Mouse (Mus musculus): ENCODE results near the gene Tbc1d17.

Tbc1d17 gene

GRCm38 (mm10) chr7:44853065-44853464 is 4.2 kb upstream of the Tbc1d17 start:
- DNase-seq (ENCODE audit: low spot score): no peak

GRCm38 (mm10) chr7:44852259-44853027 is 3.6 kb upstream of the Tbc1d17 start:
- no peak for DNase-seq (ENCODE audit: low spot score)

DNA sequence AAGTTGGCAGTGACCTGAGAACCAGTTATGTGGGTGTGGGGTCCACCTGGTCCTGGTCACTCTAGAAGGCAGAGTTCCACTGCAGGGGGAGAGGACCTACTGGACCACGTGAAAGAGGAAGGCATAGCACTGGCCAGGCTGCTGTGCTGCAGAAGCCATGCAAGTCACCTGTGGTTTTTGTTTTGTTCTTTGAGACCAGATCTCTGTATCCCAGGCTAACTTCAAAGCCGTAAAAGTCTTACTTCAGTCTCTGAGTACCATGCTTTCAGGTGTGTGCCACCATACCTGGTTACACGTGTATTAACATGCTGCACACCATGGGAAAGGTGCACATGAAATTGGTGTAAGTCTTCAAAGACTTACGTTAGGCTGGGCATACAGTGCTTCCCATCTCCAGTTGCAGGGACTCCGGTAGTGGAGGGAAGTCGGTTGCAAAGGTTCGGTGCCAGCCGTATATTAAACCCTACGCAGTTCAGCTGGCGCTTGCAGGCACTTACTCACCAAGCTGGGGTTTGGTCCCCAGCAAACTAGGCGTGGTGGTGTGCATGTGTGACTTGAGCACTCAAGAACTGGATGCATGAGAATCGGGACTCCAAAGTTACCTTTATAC is 2.9 kb upstream of the Tbc1d17 start:
- DNase-seq (ENCODE audit: low spot score): no peak

DNA sequence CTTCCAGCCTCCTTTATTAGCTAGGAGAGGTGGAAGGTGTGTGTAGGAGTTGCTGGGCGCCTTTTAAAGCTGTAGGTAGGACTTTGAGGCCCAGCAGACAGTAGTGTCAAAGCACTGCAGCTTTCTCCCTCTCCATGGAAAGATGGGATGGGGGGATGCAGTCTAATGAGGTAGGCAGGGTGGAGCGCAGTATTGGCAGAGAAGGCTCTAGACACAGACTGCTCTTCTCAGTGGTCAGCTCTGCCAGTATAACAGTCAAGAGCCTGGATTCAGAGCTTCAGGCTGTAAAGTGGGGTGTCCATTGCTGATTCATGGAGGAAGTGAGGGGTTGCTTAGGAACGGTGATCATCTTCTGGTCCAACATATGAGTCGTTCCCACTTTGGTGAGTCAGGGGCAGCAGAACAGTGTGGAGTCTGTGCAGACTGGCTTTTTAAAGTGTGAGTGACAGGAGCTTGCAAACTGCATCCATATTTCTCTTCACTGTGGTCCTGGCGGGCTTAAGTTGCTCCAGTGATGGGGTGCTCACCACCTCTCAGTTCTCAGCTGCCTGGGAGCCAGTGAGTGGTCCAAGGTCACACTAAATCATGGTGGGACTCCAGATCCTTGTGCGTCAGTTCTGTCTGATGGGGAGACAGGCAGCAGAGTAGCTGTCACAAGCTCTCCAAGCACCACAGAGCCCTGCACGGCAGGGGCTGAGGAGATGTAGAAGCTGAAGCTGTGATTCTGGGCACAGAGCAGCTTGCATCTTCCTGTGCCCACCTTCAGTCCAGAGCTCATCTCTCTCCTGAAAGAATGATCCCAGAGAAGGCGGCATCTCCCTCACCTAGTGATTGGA is 2.1 kb upstream of the Tbc1d17 start:
- DNase-seq (ENCODE audit: low spot score): no peak

DNA sequence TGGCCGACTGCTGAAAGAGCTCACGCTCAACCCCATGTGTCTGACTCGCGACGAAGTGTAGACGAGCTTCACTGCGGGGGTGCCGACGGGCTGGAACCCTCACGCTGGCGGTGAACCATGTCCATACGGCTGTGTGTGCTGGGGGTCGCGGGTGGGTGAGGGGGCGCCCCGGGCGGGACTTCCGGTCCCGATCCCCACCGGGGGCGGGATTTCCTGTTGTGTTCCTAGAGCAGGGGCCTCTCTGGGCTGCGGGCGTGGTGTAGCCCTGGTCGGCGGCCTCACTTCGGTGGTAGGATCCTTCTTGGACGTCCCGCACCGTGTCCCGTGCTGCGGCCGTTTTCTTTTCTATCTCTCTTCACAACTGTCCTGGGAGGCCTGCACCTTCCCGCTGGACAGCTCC is 1.3 kb upstream of the Tbc1d17 start:
- DNase-seq (ENCODE audit: low spot score): no peak

DNA sequence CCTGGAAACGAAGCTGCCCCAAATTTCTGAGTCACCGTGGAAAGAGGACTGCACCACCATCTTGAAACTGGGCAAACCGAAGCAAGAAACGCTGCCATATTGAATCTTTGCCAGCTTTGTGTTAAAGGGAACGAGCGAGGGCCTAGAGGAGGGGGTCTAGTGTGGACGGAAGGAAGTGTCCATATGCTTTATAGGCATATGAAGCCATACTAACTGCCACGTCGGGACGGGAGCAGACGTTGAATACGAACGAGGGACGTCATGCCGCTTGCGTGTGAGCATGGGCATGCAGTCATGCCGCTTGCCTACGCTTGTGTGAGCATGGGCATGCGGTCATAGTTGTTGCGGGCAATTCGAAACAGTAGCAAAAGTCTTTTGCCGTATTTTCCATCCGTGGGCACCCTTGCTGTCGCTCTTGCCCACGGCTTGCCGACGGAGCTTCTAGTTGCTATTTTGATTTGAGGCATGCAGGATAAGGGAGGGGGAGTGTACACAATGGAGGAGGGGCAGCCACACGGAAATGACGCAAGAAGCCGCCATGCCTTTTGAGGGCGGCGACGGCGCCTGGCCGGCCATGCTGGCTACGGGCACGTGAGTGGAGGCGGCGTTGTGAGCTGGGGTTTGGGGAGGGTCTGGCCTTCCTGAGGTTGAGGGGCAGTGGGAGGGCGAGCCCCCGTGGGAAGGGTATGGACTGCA is 685 bp upstream of the Tbc1d17 start:
- DNase-seq (ENCODE audit: low spot score): peak; percentile 85

DNA sequence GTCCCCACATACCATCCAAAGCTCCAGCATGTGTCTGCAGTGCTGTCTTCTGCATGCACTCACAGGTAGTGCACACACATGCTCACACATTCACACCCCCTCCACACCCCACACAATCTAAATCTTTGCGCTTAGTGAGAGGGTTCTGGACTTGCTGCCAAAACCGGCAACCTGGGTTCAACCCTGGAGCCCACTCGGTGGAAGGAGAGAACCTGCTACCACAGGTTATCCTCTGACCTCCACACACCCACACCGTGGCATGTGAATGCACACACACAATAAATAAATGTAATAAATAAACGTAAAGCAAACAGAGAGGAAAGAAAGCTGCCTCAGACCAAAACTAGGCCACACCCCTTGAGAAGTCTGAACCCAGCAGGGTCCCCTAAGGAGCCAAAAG is 1.1 kb downstream of the Tbc1d17 start:
- no peak for DNase-seq (ENCODE audit: low spot score)

DNA sequence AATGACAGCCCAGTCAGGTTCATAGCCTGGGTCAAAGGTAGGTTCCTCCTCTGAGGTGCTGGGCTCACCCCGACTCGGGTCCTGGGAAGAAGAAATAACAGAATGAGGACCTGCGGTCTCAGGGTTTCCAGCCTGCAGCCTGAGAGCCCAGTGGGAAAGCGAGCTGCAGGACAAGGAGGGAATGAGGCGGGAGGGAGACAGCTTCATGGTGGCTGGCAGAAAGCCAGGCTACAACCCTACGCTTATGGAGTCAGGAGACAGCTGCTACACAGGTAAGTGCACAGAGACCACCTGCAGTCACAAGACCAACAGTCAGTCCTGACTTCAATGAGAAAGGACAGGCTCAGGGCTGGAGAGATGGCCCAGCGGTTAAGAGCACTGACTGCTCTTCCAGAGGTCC is 2.1 kb downstream of the Tbc1d17 start:
- DNase-seq (ENCODE audit: low spot score): no peak

DNA sequence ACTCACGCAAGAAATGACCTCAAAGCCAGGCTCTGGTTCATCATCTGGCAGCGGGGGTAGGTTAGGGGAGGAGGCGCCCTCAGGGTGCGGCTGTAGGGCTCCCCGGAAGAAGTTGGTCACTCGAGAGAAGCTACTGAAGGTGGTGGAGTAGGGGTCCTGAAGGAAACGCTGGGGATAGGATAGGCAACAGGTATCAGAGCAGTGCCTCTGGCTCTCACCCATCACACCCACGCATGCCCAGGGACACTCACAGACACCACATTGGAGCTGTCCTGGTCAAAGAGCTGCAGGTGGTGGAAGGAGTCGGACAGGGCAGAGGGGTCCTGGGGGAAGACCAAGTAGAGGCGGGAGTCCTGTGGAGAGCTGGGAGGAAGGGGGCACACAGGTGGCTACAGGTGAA is 3.9 kb downstream of the Tbc1d17 start:
- DNase-seq (ENCODE audit: low spot score): no peak

GRCm38 (mm10) chr7:44841825-44842463 is 6.9 kb downstream of the Tbc1d17 start:
- DNase-seq (ENCODE audit: low spot score): no peak

DNA sequence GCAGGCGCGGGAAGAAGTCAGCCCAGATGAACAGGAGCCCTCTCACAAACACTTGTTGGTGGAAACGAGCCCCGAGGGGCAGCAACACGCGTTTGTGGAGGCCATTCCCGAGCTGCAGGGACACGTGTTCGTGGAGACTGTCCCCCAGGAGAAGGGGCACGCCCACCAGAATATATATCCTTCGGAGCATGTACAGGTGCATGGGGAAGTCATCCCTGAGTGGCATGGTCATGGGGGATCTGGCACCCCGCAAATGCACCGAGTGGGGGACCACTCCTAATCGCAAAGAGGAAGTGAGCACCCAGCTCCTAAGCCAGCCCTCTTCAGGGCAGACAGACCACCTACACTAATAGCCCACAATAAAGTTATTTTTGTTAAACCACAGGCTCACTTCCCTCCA is 8.5 kb downstream of the Tbc1d17 start:
- DNase-seq (ENCODE audit: low spot score): no peak

- no peak for DNase-seq (ENCODE audit: low spot score)
Measured at GRCm38 (mm10) chr7:44839491-44840191, 9.2 kb downstream of the Tbc1d17 start.

- DNase-seq (ENCODE audit: low spot score): no peak
Measured at GRCm38 (mm10) chr7:44839171-44839490, 9.7 kb downstream of the Tbc1d17 start.

DNA sequence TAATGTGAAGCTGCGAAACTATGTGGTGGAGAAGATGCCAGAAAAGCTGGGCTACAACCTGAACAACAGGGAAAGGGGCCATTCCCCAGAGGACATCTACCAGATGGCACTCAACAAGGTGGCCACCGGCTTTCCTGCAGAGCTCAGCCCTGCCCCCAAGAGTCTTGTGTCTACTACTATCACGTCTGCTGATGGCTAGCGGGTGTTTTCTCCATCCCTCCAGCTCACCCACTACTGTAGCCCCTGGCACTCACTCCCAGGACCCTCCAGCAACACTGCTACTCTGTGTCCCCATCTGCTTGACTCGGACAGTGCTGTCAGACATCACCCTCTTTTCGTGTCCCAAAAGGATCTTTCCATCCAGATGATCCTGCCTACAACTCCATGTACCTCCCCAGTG is 10.8 kb downstream of the Tbc1d17 start:
- DNase-seq (ENCODE audit: low spot score): no peak

- no peak for DNase-seq (ENCODE audit: low spot score)
Measured at GRCm38 (mm10) chr7:44836423-44837053, 12.3 kb downstream of the Tbc1d17 start.

DNA sequence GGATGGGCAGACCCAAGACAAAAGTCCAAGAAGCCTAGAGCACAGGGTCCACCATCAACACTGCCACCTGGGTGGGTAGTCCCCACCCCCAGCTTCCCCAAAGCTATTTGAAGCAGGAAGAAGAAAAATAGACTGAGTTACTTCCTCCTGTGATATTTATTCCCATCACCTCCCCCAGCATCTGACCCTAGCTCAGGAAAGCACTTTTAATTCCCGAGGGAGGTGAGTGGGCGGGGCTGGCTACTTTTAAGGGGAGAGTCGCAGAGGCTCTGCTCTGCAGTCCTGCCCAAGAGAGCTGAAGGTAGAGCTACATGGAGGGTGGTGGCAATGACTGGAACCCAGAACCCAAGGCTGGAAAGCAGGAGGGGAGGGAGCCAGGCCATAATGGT is 12.9 kb downstream of the Tbc1d17 start:
- DNase-seq (ENCODE audit: low spot score): no peak

- DNase-seq (ENCODE audit: low spot score): no peak
Measured at GRCm38 (mm10) chr7:44835373-44836015, 13.4 kb downstream of the Tbc1d17 start.

- DNase-seq (ENCODE audit: low spot score): no peak
Measured at GRCm38 (mm10) chr7:44832763-44833162, 16.1 kb downstream of the Tbc1d17 start.

DNA sequence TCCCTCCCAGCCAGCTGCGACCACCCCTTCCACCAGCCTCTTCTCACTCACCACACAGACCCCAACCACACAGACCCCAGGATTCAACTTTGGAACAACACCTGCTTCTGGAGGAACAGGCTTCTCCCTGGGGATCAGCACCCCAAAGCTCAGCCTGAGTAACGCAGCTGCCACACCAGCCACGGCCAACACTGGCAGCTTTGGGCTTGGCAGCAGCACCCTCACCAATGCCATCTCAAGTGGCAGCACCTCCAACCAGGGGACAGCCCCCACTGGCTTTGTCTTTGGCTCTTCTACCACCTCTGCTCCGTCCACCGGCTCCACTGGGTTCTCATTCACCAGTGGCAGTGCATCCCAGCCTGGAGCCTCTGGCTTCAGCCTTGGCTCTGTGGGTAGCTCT is 20.2 kb downstream of the Tbc1d17 start:
- no peak for DNase-seq (ENCODE audit: low spot score)

DNA sequence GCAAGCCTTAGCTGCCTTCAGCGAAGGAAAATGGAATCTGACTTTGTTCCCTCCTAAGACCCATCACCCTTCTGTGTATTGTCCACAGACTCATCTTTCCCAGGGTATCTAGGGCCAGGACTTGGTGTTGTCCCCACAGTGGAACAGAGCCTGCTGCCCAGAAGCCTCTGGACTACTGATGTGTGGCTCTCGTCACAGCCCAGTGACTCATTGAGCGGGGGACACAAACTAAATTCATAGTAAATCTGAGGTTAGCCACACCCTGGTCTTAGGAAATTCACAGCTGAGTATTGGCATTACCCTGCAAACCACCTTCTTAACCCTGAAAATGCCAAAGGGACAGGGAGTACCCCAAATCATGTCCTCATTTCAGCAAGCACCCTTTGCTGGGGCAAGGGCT is 22.1 kb downstream of the Tbc1d17 start:
- no peak for DNase-seq (ENCODE audit: low spot score)
